Mouse (Mus musculus) ES-Bruce4 (cell line): ENCODE measurements around the gene Slc47a2. TPM values are rescaled to one million over a fixed set of nuclear protein-coding genes. Genes with fewer than 3 reads are reported as not detected.

Source experiments
- H3K27ac ChIP-seq: 2 replicates; pipeline ENCODE4 v1.5.1; 2012; ENCODE audit warnings: low read length, inconsistent platforms; ENCODE audit not compliant: insufficient read depth
- H3K27me3 ChIP-seq: 2 replicates; pipeline ENCODE4 v1.6.1; 2012; ENCODE audit warnings: mild to moderate bottlenecking, low read length, inconsistent platforms; ENCODE audit not compliant: control insufficient read depth, poor library complexity, insufficient read depth, severe bottlenecking
- H3K36me3 ChIP-seq: 2 replicates; pipeline ENCODE4 v1.6.1; 2012; ENCODE audit warnings: inconsistent platforms, mild to moderate bottlenecking, low read length, moderate library complexity; ENCODE audit not compliant: control insufficient read depth, poor library complexity, insufficient read depth, severe bottlenecking
- H3K4me1 ChIP-seq: one replicate; pipeline ENCODE4 v1.8.1; 2011; ENCODE audit warnings: low read length; ENCODE audit not compliant: control insufficient read depth, insufficient read depth
- H3K4me3 ChIP-seq: 2 replicates; pipeline ENCODE4 v1.5.1; 2011; ENCODE audit warnings: low read depth, mild to moderate bottlenecking, low read length
- H3K9ac ChIP-seq: 2 replicates; pipeline ENCODE4 v1.6.1; 2012; ENCODE audit warnings: low read depth, mild to moderate bottlenecking, inconsistent platforms; ENCODE audit not compliant: poor library complexity, severe bottlenecking
- H3K9me3 ChIP-seq: replicated peaks from 2 replicates; pipeline ENCODE4 v1.6.1; 2012; ENCODE audit warnings: mild to moderate bottlenecking, low read length, inconsistent platforms; ENCODE audit not compliant: control insufficient read depth, poor library complexity, insufficient read depth, severe bottlenecking
- CTCF ChIP-seq: IDR thresholded peaks from one replicate; pipeline ENCODE4 v1.8.1; 2011; ENCODE audit warnings: low read depth, low read length
- EP300 ChIP-seq: IDR thresholded peaks from 2 replicates; pipeline ENCODE4 v1.6.1; 2011; ENCODE audit warnings: low read depth, low read length; ENCODE audit not compliant: insufficient read depth
- POLR2A ChIP-seq: IDR thresholded peaks from one replicate; pipeline ENCODE4 v1.8.1; 2011; ENCODE audit warnings: low read length; ENCODE audit not compliant: insufficient read depth
- polyA plus RNA-seq: library from polyadenylated mRNA; stranded (reverse); fragments of >200 nt; gene quantifications from 2 replicates; pipeline ENCODE4 v1.2.4, GENCODE M21; 2011; ENCODE audit warnings: low read depth; ENCODE audit not compliant: missing spikeins, insufficient read depth, insufficient read length

The Slc47a2 gene
- polyA plus RNA-seq, 1 experiment, result not detected

DNA sequence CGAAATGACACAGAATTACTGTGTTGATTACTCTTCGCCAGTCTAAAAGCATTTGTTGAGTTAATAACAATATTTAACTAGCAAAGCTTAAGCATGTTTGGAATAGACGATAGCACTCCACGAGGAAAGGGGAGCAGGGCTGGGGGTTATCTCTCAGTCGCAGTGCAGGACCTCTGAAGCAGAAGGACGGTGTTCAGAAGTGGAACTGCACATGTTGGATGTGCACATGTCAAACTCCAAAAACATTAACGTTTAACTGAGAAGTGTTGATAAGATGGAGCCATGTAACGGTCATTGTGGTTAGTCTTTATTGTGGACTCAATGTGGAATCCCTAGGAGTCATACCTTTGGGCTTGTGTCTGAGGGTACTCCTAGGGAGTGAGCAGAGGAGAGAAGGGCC is 67.6 kb downstream of the Slc47a2 start:
- Histone ChIP-seq H3K36me3 (no peaks in the 10 kb centered on the region), H3K27ac (no peak overlapping the region), H3K9me3 (no peaks in the 10 kb centered on the region), H3K9ac (no peak overlapping the region), H3K27me3 (no peaks in the 10 kb centered on the region; the same call in 1 of the 2 replicates), H3K4me3 (no peak overlapping the region), H3K4me1 (no peaks in the 10 kb centered on the region)
- TF ChIP-seq POLR2A (no peak), EP300 (no peak), CTCF (no peak)

DNA sequence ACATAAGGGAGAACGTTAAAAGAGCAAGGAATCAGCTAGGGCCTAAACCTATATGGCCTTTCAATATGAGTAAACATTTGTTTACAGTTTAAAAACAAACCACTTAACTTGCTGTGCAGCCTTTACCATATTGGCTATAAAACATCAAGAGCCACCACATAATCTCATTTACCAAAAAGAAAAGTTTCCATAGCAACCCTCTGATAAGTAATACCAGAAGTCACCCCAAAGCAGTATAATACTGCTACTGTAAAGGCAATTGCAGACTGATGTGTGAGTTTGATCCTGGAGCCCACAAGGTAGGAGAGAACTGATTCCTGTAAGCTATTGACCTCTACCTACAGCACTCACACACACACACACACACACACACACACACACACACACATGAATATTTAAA is 68.2 kb downstream of the Slc47a2 start:
- no peak overlapping the region for H3K4me3 ChIP-seq
- H3K9me3 ChIP-seq, result no peaks in the 10 kb centered on the region
- no peak overlapping the region for H3K27ac ChIP-seq
- no peaks in the 10 kb centered on the region for H3K36me3 ChIP-seq
- no peak for TF ChIP-seq CTCF
- no peak for TF ChIP-seq EP300
- TF ChIP-seq POLR2A, result no peak
- no peaks in the 10 kb centered on the region for H3K4me1 ChIP-seq
- H3K9ac ChIP-seq, result no peak overlapping the region
- no peaks in the 10 kb centered on the region; the same call in 1 of the 2 replicates for H3K27me3 ChIP-seq

DNA sequence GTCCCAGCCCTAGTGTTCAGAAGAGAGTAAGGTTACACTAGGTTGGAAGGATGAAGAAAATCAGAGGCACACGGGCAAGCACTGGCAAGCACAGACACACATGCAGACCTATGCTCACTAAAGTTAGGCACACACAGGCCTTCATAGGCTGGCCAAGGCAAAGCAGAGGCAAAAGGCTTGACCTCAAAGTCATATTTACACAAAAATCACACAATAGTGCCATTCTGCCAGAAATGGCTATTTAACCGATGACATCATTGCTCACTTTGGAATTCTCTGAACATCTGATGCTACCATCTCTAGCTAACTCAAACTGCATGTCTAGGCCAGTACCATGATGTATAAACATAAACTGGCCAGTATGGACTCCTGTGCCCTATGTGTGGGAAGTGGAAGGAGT is 68.7 kb downstream of the Slc47a2 start:
- Histone ChIP-seq H3K4me3 (no peak overlapping the region), H3K4me1 (no peaks in the 10 kb centered on the region), H3K27me3 (no peaks in the 10 kb centered on the region; the same call in 1 of the 2 replicates), H3K9me3 (no peaks in the 10 kb centered on the region), H3K9ac (no peak overlapping the region), H3K36me3 (no peaks in the 10 kb centered on the region), H3K27ac (no peak overlapping the region)
- TF ChIP-seq CTCF (no peak), POLR2A (no peak), EP300 (no peak)

DNA sequence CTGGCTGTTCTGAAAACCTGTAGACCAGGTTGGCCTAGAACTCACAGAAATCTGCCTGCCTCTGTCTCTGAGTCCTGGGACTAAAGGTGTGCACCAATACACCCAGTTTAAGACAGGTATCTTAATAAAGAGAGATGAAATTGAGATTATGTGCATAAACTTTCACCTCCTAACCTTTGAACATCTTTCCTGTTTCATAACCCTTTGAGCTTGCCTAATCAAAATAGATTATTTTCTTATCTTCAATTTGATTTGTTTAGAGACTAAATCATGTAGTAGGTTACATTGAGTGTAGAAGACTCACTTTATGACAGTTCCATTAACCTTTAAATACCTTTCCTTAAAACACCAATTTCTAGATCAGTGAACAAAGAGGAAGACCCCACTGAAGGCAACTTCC is 71.0 kb downstream of the Slc47a2 start:
- TF ChIP-seq EP300 (no peak), CTCF (no peak), POLR2A (no peak)
- H3K9ac ChIP-seq, result no peak overlapping the region
- no peaks in the 10 kb centered on the region for H3K36me3 ChIP-seq
- H3K4me1 ChIP-seq, result no peaks in the 10 kb centered on the region
- no peaks in the 10 kb centered on the region; the same call in 1 of the 2 replicates for H3K27me3 ChIP-seq
- no peak overlapping the region for H3K4me3 ChIP-seq
- no peaks in the 10 kb centered on the region for H3K9me3 ChIP-seq
- no peak overlapping the region for H3K27ac ChIP-seq

DNA sequence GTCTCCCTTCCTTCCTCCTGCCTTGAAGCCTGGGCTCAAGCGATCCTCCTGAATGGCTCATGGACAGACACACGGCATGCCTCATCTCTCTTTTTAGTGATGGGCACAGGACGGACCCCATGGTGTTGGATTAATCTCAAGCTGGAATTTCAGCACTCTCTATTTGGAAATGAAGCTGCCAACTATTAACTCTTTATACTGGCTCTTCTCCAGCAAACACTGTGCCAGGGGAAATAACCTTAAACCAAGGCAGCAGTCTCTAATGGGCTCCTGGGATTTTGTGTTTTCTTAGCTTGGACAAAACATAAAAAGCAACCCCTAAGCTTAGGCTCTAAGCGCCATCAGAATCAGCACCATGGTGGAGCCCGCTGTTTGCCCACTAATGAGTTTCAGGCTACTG is 72.3 kb downstream of the Slc47a2 start:
- no peaks in the 10 kb centered on the region; the same call in 1 of the 2 replicates for H3K27me3 ChIP-seq
- no peaks in the 10 kb centered on the region for H3K36me3 ChIP-seq
- no peaks in the 10 kb centered on the region for H3K9me3 ChIP-seq
- TF ChIP-seq EP300 (no peak), CTCF (no peak), POLR2A (no peak)
- no peak overlapping the region for H3K27ac ChIP-seq
- no peak overlapping the region for H3K9ac ChIP-seq
- H3K4me1 ChIP-seq, result no peaks in the 10 kb centered on the region
- no peak overlapping the region for H3K4me3 ChIP-seq

DNA sequence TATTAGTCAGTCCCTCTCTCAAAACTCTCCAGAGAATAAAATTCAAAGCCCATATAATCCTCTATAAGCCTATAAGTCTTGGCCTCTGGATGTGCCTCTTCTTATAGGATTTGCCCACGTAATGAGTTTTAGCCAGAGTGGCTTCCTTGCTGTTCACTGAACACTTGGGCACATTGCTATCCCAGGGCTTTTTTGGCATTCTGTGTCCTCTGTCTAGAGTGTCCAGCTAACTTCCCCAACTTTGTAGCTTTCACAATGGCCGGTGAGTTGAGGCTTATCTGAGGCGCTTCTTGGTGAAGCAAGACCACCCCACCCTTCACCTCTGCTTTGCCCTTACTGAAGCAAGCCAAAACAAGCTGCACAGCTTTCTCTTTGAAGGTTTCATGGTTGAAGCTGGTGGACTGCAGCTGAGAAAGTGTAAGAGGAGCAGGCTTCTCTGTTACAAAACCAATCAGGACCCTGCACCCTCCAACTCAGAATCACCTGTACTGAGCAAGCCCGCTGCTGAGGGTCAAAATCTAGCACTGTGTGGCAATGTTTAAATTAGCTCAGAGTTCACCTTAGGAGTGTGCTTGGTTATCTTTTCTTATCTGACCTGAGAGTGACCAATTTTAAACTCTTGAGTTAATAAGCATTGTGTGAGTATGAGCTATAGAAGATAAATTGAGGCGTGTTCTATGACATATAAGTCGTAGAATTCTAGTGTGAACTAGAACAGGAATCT is 73.9 kb downstream of the Slc47a2 start:
- no peak overlapping the region for H3K4me3 ChIP-seq
- TF ChIP-seq EP300, result no peak
- no peak for TF ChIP-seq POLR2A
- TF ChIP-seq CTCF, result no peak

More for the DNA sequence above, 73.9 kb downstream of the Slc47a2 start:
- peaks cover 2% of the 10 kb centered on the region for H3K4me1 ChIP-seq
- H3K27me3 ChIP-seq, result no peaks in the 10 kb centered on the region; the same call in 1 of the 2 replicates
- H3K27ac ChIP-seq, result no peak overlapping the region
- no peaks in the 10 kb centered on the region for H3K9me3 ChIP-seq
- peaks cover 3% of the 10 kb centered on the region for H3K36me3 ChIP-seq
- no peak overlapping the region for H3K9ac ChIP-seq
